Mouse (Mus musculus): ENCODE results near the gene Themis.

- TF ChIP-seq CTCF (IDR thresholded peaks at IDR 0.05; ENCODE audit: insufficient read depth, low read length) (no peak), POLR2A (IDR thresholded peaks at IDR 0.05; ENCODE audit: borderline replicate concordance, extremely low read depth, low read depth, low read length) (no peak)
These were observed 85.2 kb downstream of the Themis start for GRCm38 (mm10) chr10:28753321-28753720.

All from lung, adult 2 months (tissue).